Mouse (Mus musculus) small intestine, adult 2 months (tissue): ENCODE data around the gene Prc1. TPM values are rescaled to one million over a fixed set of nuclear protein-coding genes. Genes with fewer than 3 reads are reported as not detected.

Experiments used
- H3K27ac ChIP-seq: fragments of 200-500 bp; 2 replicates; pipeline ENCODE4 v1.5.1; 2012; ENCODE audit warnings: low read depth, low read length, control low read depth, inconsistent platforms; ENCODE audit not compliant: insufficient read depth
- H3K27me3 ChIP-seq: fragments of 200-500 bp; 2 replicates; pipeline ENCODE4 v1.6.1; 2012; ENCODE audit warnings: mild to moderate bottlenecking, moderate library complexity, low read length, inconsistent platforms; ENCODE audit not compliant: control insufficient read depth, insufficient read depth
- H3K36me3 ChIP-seq: fragments of 200-500 bp; 2 replicates; pipeline ENCODE4 v1.6.1; 2012; ENCODE audit warnings: mild to moderate bottlenecking, low read length, control low read depth, inconsistent platforms; ENCODE audit not compliant: control insufficient read depth, insufficient read depth
- H3K4me1 ChIP-seq: fragments of 200-500 bp; 2 replicates; pipeline ENCODE4 v1.6.1; 2012; ENCODE audit warnings: low read length, inconsistent platforms, mixed read lengths; ENCODE audit not compliant: control insufficient read depth, insufficient read depth, insufficient read length
- H3K4me3 ChIP-seq: fragments of 200-500 bp; 2 replicates; pipeline ENCODE4 v1.5.1; 2012; ENCODE audit warnings: low read depth, mild to moderate bottlenecking, control low read depth, inconsistent platforms, low read length, moderate library complexity
- CTCF ChIP-seq: fragments of 200-500 bp; IDR thresholded peaks from 2 replicates; pipeline ENCODE4 v1.5.1; 2012; ENCODE audit warnings: low read depth, mild to moderate bottlenecking, control low read depth, inconsistent platforms, low read length, moderate library complexity, mixed read lengths; ENCODE audit not compliant: insufficient replicate concordance, insufficient read length; ENCODE audit errors: extremely low read depth
- POLR2A ChIP-seq: fragments of 200-500 bp; IDR thresholded peaks from 2 replicates; pipeline ENCODE4 v1.6.1; 2012; ENCODE audit warnings: low read depth, mild to moderate bottlenecking, control low read depth, inconsistent platforms, low read length, moderate library complexity
- WGBS: fragments of 180-500 bp; shearing (Covaris S2); methylation state at CpG from one replicate; pipeline ENCODE4 v1.1.7; 2018; 5-methylcytosine and 5-hydroxymethylcytosine counted together
- polyA plus RNA-seq: library from polyadenylated mRNA; depleted of rRNA; stranded (reverse); fragments of >200 nt; gene quantifications from 2 replicates; pipeline ENCODE4 v1.2.3, GENCODE M21; 2012

Gene Prc1
- polyA plus RNA-seq, 1 experiment: 15.0 TPM

GRCm38 (mm10) chr7:80285725-80286124, 8.5 kb upstream of the Prc1 start:
- Histone ChIP-seq H3K36me3 (peaks cover 52% of the 10 kb centered on the region), H3K27me3 (no peaks in the 10 kb centered on the region), H3K4me3 (no peak overlapping the region), H3K27ac (no peak overlapping the region), H3K4me1 (peaks cover 9% of the 10 kb centered on the region; the same call in 1 of the 2 replicates)
- TF ChIP-seq POLR2A (no peak), CTCF (no peak)
- 88% methylated on average over 6 of the region's 6 CpGs for WGBS

GRCm38 (mm10) chr7:80287736-80288135, 6.5 kb upstream of the Prc1 start:
- Histone ChIP-seq H3K4me1 (peaks cover 9% of the 10 kb centered on the region; the same call in 1 of the 2 replicates), H3K36me3 (peaks cover 52% of the 10 kb centered on the region), H3K27ac (no peak overlapping the region), H3K27me3 (no peaks in the 10 kb centered on the region), H3K4me3 (no peak overlapping the region)
- TF ChIP-seq POLR2A (no peak), CTCF (no peak)
- WGBS: 71% methylated on average over 10 of the region's 10 CpGs

GRCm38 (mm10) chr7:80294764-80295648, 756 bp downstream of the Prc1 start:
- WGBS: 3% methylated on average over 37 of the region's 37 CpGs
- Histone ChIP-seq H3K36me3 (peaks cover 5% of the 10 kb centered on the region; the same call in 1 of the 2 replicates), H3K4me1 (peaks cover 8% of the 10 kb centered on the region; the same call in 1 of the 2 replicates), H3K4me3 (peak overlapping the region; percentile 81), H3K27me3 (no peaks in the 10 kb centered on the region), H3K27ac (no peak overlapping the region)
- no peak for TF ChIP-seq POLR2A
- TF ChIP-seq CTCF: no peak

DNA sequence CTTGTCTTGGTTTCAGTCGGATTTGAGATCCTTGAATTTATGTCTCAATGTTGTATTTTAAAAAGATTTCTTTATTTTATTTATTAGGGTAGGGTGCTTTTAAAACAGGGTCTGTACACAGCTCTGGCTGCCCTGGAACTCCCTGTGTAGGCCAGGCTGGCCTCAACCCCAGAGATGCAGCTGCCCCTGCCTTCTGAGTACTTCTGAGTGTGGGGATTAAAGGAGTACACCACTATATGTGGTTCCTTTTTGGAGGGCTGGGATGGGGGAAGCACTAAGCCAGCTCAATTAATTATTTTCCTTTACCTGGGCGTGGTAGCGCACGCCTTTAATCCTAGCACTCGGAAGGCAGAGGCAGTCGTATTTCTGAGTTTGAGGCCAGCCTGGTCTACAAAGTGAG, 2.2 kb downstream of the Prc1 start:
- WGBS: 72% methylated on average over 6 of the region's 6 CpGs
- Histone ChIP-seq H3K4me3 (no peak overlapping the region), H3K4me1 (peaks cover 8% of the 10 kb centered on the region; the same call in 1 of the 2 replicates), H3K27me3 (no peaks in the 10 kb centered on the region), H3K36me3 (peaks cover 2% of the 10 kb centered on the region; the same call in 1 of the 2 replicates), H3K27ac (no peak overlapping the region)
- TF ChIP-seq POLR2A (no peak), CTCF (no peak)

GRCm38 (mm10) chr7:80297041-80297440, 2.8 kb downstream of the Prc1 start:
- H3K27me3 ChIP-seq: no peaks in the 10 kb centered on the region
- H3K4me1 ChIP-seq: peaks cover 8% of the 10 kb centered on the region; the same call in 1 of the 2 replicates
- no peak overlapping the region for H3K27ac ChIP-seq
- TF ChIP-seq CTCF: no peak
- TF ChIP-seq POLR2A: no peak; the same call in 1 of the 2 replicates
- H3K4me3 ChIP-seq: no peak overlapping the region
- 77% methylated on average over 3 of the region's 3 CpGs for WGBS
- peaks cover 5% of the 10 kb centered on the region; the same call in 1 of the 2 replicates for H3K36me3 ChIP-seq

DNA sequence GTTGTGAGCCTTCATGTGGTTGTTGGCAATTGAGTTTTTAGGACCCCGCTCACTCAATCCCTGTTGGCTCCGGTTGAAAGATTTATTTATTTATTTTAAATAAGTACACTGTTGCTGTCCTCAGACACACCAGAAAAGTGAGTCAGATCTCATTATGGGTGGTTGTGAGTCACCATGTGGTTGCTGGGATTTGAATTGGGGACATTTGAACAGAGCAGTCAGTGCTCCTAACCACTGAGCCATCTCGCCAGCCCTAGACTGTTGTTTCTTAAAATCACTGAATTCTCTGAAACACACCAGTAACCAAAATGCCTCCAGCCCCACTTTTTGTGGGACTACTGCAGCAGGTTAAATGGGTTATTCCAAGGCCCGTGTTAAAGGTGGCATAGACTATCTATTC, 4.5 kb downstream of the Prc1 start:
- no peaks in the 10 kb centered on the region for H3K27me3 ChIP-seq
- H3K4me3 ChIP-seq: no peak overlapping the region
- TF ChIP-seq POLR2A (no peak), CTCF (no peak)
- H3K4me1 ChIP-seq: peaks cover 8% of the 10 kb centered on the region; the same call in 1 of the 2 replicates
- H3K36me3 ChIP-seq: peaks cover 9% of the 10 kb centered on the region; the same call in 1 of the 2 replicates
- 90% methylated on average over 4 of the region's 4 CpGs for WGBS
- no peak overlapping the region for H3K27ac ChIP-seq

DNA sequence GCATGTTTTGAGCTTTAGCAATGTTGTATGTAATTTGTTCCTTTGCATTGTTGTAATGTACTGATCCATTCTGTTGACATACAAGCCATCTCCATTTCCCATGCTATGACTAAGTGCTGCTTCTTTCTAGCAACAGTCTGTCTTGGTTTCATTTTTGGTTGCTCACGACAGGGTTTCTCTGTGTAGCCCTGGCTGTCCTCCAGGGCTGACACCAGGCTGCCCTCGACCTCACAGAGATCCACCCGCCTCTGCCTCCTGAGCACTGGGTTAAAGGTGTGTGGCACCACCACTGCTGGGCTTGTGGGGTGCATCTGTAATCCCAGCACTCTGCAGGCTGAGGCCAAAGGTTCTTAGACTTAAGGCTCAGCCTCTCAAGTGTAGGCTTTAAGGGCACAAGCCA, 5.3 kb downstream of the Prc1 start:
- Histone ChIP-seq H3K4me3 (peak overlapping the region; percentile 33), H3K4me1 (peaks cover 8% of the 10 kb centered on the region; the same call in 1 of the 2 replicates), H3K27me3 (no peaks in the 10 kb centered on the region), H3K27ac (peak overlapping the region; percentile 59), H3K36me3 (peaks cover 13% of the 10 kb centered on the region)
- WGBS: 17% methylated on average over 3 of the region's 3 CpGs
- TF ChIP-seq POLR2A (no peak), CTCF (no peak)
